In the genomic region with DNA sequence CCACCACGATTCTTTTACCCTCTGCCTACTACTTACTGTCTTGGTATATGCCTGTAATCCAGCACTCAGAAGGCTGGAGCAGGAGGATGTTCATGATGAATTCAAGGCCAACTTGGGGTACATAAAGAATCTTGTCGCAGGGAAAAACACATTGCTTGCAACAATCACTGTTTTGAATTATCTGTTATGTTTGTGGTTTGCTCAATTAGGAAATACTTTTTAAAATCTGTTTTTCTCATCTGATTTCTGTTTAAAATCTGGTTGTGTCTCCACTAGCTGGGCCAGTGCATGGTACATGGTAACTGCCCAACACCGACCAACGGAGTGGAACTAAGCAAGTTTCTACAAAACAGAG, we compare ENCODE assay signal across 7 mouse cellular contexts. TPM values are rescaled to one million over a fixed set of nuclear protein-coding genes. Genes with fewer than 3 reads are reported as not detected.
A peak's percentile ranks its signal among the peaks of the same experiment; 100 is the strongest.
DNase-seq lines count a peak whose midpoint lies in the region; ATAC-seq lines count a peak whose summit lies in the region.

No protein-coding gene starts in this region.

- no peak overlapping the region for H3K27ac ChIP-seq in forebrain, embryonic 13.5 days
- peak overlapping the region; percentile 88; the same call in 1 of the 2 replicates for H3K27ac ChIP-seq in limb, embryonic 15.5 days
- peak overlapping the region; percentile 94; the same call in 1 of the 2 replicates for H3K27ac ChIP-seq in stomach, embryonic 16.5 days (ENCODE audit: low read length)

- peaks cover 5% of the 10 kb centered on the region for H3K27me3 ChIP-seq in megakaryocyte, embryonic 14.5 days (replicated peaks)
- no peaks in the 10 kb centered on the region for H3K27me3 ChIP-seq in forebrain, embryonic 13.5 days
- H3K27me3 ChIP-seq in limb, embryonic 15.5 days, result no peaks in the 10 kb centered on the region
- H3K27me3 ChIP-seq in stomach, embryonic 16.5 days (ENCODE audit: control insufficient read depth, insufficient read depth, low read length), result no peaks in the 10 kb centered on the region

- 34% methylated on average over 4 of the region's 4 CpGs for WGBS in forebrain, embryonic 13.5 days
- WGBS in limb, embryonic 15.5 days, result 29% methylated on average over 4 of the region's 4 CpGs
- WGBS in stomach, embryonic 16.5 days, result 26% methylated on average over 4 of the region's 4 CpGs

- peaks cover 17% of the 10 kb centered on the region for H3K36me3 ChIP-seq in megakaryocyte, embryonic 14.5 days (replicated peaks; ENCODE audit: low read length)
- H3K36me3 ChIP-seq in forebrain, embryonic 13.5 days (ENCODE audit: poor library complexity, severe bottlenecking), result no peaks in the 10 kb centered on the region; the same call in 1 of the 2 replicates
- peaks cover 6% of the 10 kb centered on the region; the same call in 1 of the 2 replicates for H3K36me3 ChIP-seq in limb, embryonic 15.5 days
- 0 out of 2 replicates have a peak, but pooled peaks cover 5% of the 10 kb centered on the region for H3K36me3 ChIP-seq in stomach, embryonic 16.5 days (ENCODE audit: control insufficient read depth, insufficient read depth, low read length)

- peak overlapping the region; percentile 76 for H3K9ac ChIP-seq in forebrain, embryonic 13.5 days
- H3K9ac ChIP-seq in limb, embryonic 15.5 days, result peak overlapping the region; percentile 64
- H3K9ac ChIP-seq in stomach, embryonic 16.5 days (ENCODE audit: low read length), result peak overlapping the region; percentile 83

- no peak for ATAC-seq in megakaryocyte, adult 5-6 weeks (ENCODE audit: poor library complexity, severe bottlenecking)
- no peak for ATAC-seq in forebrain, embryonic 13.5 days
- ATAC-seq in limb, embryonic 15.5 days (ENCODE audit: insufficient number of reproducible peaks, low FRiP score, low TSS enrichment, low read depth), result no peak
- no peak for ATAC-seq in stomach, embryonic 16.5 days (ENCODE audit: insufficient read depth, low FRiP score)

- DNase-seq in adrenal gland, postnatal 25 days, result no peak
- no peak for DNase-seq in spleen, postnatal 14 days (ENCODE audit: low spot score in 2 of 2)

- peaks cover 34% of the 10 kb centered on the region for H3K4me1 ChIP-seq in megakaryocyte, embryonic 14.5 days
- peaks cover 19% of the 10 kb centered on the region for H3K4me1 ChIP-seq in forebrain, embryonic 13.5 days
- H3K4me1 ChIP-seq in limb, embryonic 15.5 days, result peaks cover 13% of the 10 kb centered on the region; the same call in 1 of the 2 replicates
- H3K4me1 ChIP-seq in stomach, embryonic 16.5 days (ENCODE audit: control insufficient read depth, insufficient read depth, low read length), result peaks cover 8% of the 10 kb centered on the region; the same call in 1 of the 2 replicates

- no peaks in the 10 kb centered on the region for H3K9me3 ChIP-seq in megakaryocyte, embryonic 14.5 days
- no peaks in the 10 kb centered on the region for H3K9me3 ChIP-seq in forebrain, embryonic 13.5 days (replicated peaks)
- H3K9me3 ChIP-seq in limb, embryonic 15.5 days, result no peaks in the 10 kb centered on the region
- no peaks in the 10 kb centered on the region for H3K9me3 ChIP-seq in stomach, embryonic 16.5 days (replicated peaks; ENCODE audit: control insufficient read depth, low read length)

- peak overlapping the region; percentile 88 for H3K4me2 ChIP-seq in forebrain, embryonic 13.5 days
- H3K4me2 ChIP-seq in limb, embryonic 15.5 days, result peak overlapping the region; percentile 74
- H3K4me2 ChIP-seq in stomach, embryonic 16.5 days (ENCODE audit: low read depth, low read length), result peak overlapping the region; percentile 75

- H3K4me3 ChIP-seq in megakaryocyte, embryonic 14.5 days (replicated peaks), result peak overlapping the region; percentile 98
- H3K4me3 ChIP-seq in forebrain, embryonic 13.5 days, result peak overlapping the region; percentile 74
- H3K4me3 ChIP-seq in limb, embryonic 15.5 days, result peak overlapping the region; percentile 84
- H3K4me3 ChIP-seq in stomach, embryonic 16.5 days (replicated peaks; ENCODE audit: low read length), result peak overlapping the region; percentile 88

RNA-seq across cellular contexts. Expression of gene Ecsit, which starts 0.6 kb away (rescaled TPM):
- 7.2 and 16.8 TPM in 2 replicates for polyA plus RNA-seq in megakaryocyte, embryonic 14.5 days (2012; ENCODE audit: insufficient read depth, low replicate concordance)
- total RNA-seq in megakaryocyte, adult 5-6 weeks (2015), result 3.9 and 5.0 TPM in 2 replicates
- total RNA-seq in megakaryocyte, adult 5-6 weeks (2017), result 10.8 and 11.1 TPM in 2 replicates
- 47.7 and 51.5 TPM in 2 replicates for polyA plus RNA-seq in forebrain, embryonic 13.5 days (2015; fragmentation: Nextera tagmentation; extraction: Ambion mirVana)
- 38.4 and 39.6 TPM in 2 replicates for polyA plus RNA-seq in limb, embryonic 15.5 days (2015; fragmentation: Nextera tagmentation; extraction: Ambion mirVana)
- polyA plus RNA-seq in stomach, embryonic 16.5 days (2015; fragmentation: Nextera tagmentation; extraction: Ambion mirVana), result 43.5 and 43.9 TPM in 2 replicates
- 45.7 and 60.4 TPM in 2 replicates for total RNA-seq in adrenal gland, postnatal 25 days (2021)

RNA-seq across cellular contexts. Expression of gene Zfp653, which starts 13.5 kb away (rescaled TPM):
- polyA plus RNA-seq in megakaryocyte, embryonic 14.5 days (2012; ENCODE audit: insufficient read depth, low replicate concordance), result 10.8 and 17.6 TPM in 2 replicates
- 4.4 and 6.1 TPM in 2 replicates for total RNA-seq in megakaryocyte, adult 5-6 weeks (2015)
- total RNA-seq in megakaryocyte, adult 5-6 weeks (2017), result 6.2 and 8.6 TPM in 2 replicates
- polyA plus RNA-seq in forebrain, embryonic 13.5 days (2015; fragmentation: Nextera tagmentation; extraction: Ambion mirVana), result 17.1 and 18.9 TPM in 2 replicates
- 9.6 and 10.9 TPM in 2 replicates for polyA plus RNA-seq in limb, embryonic 15.5 days (2015; fragmentation: Nextera tagmentation; extraction: Ambion mirVana)
- polyA plus RNA-seq in stomach, embryonic 16.5 days (2015; fragmentation: Nextera tagmentation; extraction: Ambion mirVana), result 11.2 and 11.7 TPM in 2 replicates
- total RNA-seq in adrenal gland, postnatal 25 days (2021), result 9.4 and 12.4 TPM in 2 replicates

RNA-seq across cellular contexts. Expression of gene Gm49318, which starts 13.6 kb away (rescaled TPM):
- polyA plus RNA-seq in megakaryocyte, embryonic 14.5 days (2012; ENCODE audit: insufficient read depth, low replicate concordance), result not detected in 2 replicates
- total RNA-seq in megakaryocyte, adult 5-6 weeks (2015), result not detected in 2 replicates
- not detected in 2 replicates for total RNA-seq in megakaryocyte, adult 5-6 weeks (2017)
- polyA plus RNA-seq in forebrain, embryonic 13.5 days (2015; fragmentation: Nextera tagmentation; extraction: Ambion mirVana), result not detected in 2 replicates
- not detected in 2 replicates for polyA plus RNA-seq in limb, embryonic 15.5 days (2015; fragmentation: Nextera tagmentation; extraction: Ambion mirVana)
- polyA plus RNA-seq in stomach, embryonic 16.5 days (2015; fragmentation: Nextera tagmentation; extraction: Ambion mirVana), result not detected in 2 replicates
- total RNA-seq in adrenal gland, postnatal 25 days (2021), result not detected in 2 replicates

RNA-seq across cellular contexts. Expression of gene Cnn1, which starts 14.4 kb away (rescaled TPM):
- polyA plus RNA-seq in megakaryocyte, embryonic 14.5 days (2012; ENCODE audit: insufficient read depth, low replicate concordance), result not detected in 2 replicates
- total RNA-seq in megakaryocyte, adult 5-6 weeks (2015), result not detected in 2 replicates
- total RNA-seq in megakaryocyte, adult 5-6 weeks (2017), result not detected in 2 replicates
- 1.8 and 2.2 TPM in 2 replicates for polyA plus RNA-seq in forebrain, embryonic 13.5 days (2015; fragmentation: Nextera tagmentation; extraction: Ambion mirVana)
- 3.1 and 4.2 TPM in 2 replicates for polyA plus RNA-seq in limb, embryonic 15.5 days (2015; fragmentation: Nextera tagmentation; extraction: Ambion mirVana)
- polyA plus RNA-seq in stomach, embryonic 16.5 days (2015; fragmentation: Nextera tagmentation; extraction: Ambion mirVana), result 505 and 582 TPM in 2 replicates
- total RNA-seq in adrenal gland, postnatal 25 days (2021), result 0.46 and 0.76 TPM in 2 replicates

RNA-seq across cellular contexts. Expression of gene Elof1, which starts 32.3 kb away (rescaled TPM):
- 75.4 and 147 TPM in 2 replicates for polyA plus RNA-seq in megakaryocyte, embryonic 14.5 days (2012; ENCODE audit: insufficient read depth, low replicate concordance)
- total RNA-seq in megakaryocyte, adult 5-6 weeks (2015), result 85.2 and 95.7 TPM in 2 replicates
- 29.7 and 42.0 TPM in 2 replicates for total RNA-seq in megakaryocyte, adult 5-6 weeks (2017)
- 206 and 210 TPM in 2 replicates for polyA plus RNA-seq in forebrain, embryonic 13.5 days (2015; fragmentation: Nextera tagmentation; extraction: Ambion mirVana)
- 164 and 173 TPM in 2 replicates for polyA plus RNA-seq in limb, embryonic 15.5 days (2015; fragmentation: Nextera tagmentation; extraction: Ambion mirVana)
- polyA plus RNA-seq in stomach, embryonic 16.5 days (2015; fragmentation: Nextera tagmentation; extraction: Ambion mirVana), result 152 and 158 TPM in 2 replicates
- 75.1 and 75.8 TPM in 2 replicates for total RNA-seq in adrenal gland, postnatal 25 days (2021)
